8 mouse cellular contexts compared by ENCODE assay signal in genomic region chr12:17253069-17253468, GRCm38 (mm10). TPM values are rescaled to one million over a fixed set of nuclear protein-coding genes. Genes with fewer than 3 reads are reported as not detected.
DNase-seq lines count a peak whose midpoint lies in the region; ATAC-seq lines count a peak whose summit lies in the region.

No protein-coding gene starts in this region.

- peak overlapping the region; percentile 42 for H3K4me2 ChIP-seq in embryonic facial prominence, embryonic 12.5 days (replicated peaks)
- peak overlapping the region; percentile 34; the same call in 1 of the 2 replicates for H3K4me2 ChIP-seq in limb, embryonic 15.5 days

- H3K4me1 ChIP-seq in embryonic facial prominence, embryonic 12.5 days = no peaks in the 10 kb centered on the region
- H3K4me1 ChIP-seq in heart, embryonic 10.5 days = peaks cover 9% of the 10 kb centered on the region; the same call in 1 of the 2 replicates
- H3K4me1 ChIP-seq in limb, embryonic 15.5 days = 0 out of 2 replicates have a peak, but pooled peaks cover 6% of the 10 kb centered on the region

- H3K4me3 ChIP-seq in embryonic facial prominence, embryonic 12.5 days = no peak overlapping the region
- H3K4me3 ChIP-seq in heart, embryonic 10.5 days = peak overlapping the region; percentile 29
- no peak overlapping the region for H3K4me3 ChIP-seq in limb, embryonic 15.5 days

- DNase-seq in CD8-positive naive resting alpha-beta T cell, adult 2 months (ENCODE audit: low read depth in 2 of 2, low spot score in 2 of 2) = peak; percentile 53 to 67
- DNase-seq in adrenal gland, postnatal 25 days = peak; percentile 47
- DNase-seq in heart, embryonic 10.5 days (ENCODE audit: low spot score) = peak; percentile 81
- DNase-seq in kidney, adult 9 months = peak; percentile 66
- DNase-seq in neural tube, embryonic 10.5 days (ENCODE audit: extremely low spot score, low spot score) = peak; percentile 62
- peak; percentile 73 for DNase-seq in testis, postnatal 10 days (ENCODE audit: low spot score)

- WGBS in embryonic facial prominence, embryonic 12.5 days = 9% methylated on average over 9 of the region's 9 CpGs
- 10% methylated on average over 9 of the region's 9 CpGs for WGBS in heart, embryonic 10.5 days
- 10% methylated on average over 9 of the region's 9 CpGs for WGBS in limb, embryonic 15.5 days

- H3K27me3 ChIP-seq in embryonic facial prominence, embryonic 12.5 days = 0 out of 2 replicates have a peak, but pooled peaks cover 7% of the 10 kb centered on the region
- H3K27me3 ChIP-seq in heart, embryonic 10.5 days (ENCODE audit: insufficient read depth, poor library complexity, severe bottlenecking) = peaks cover 23% of the 10 kb centered on the region; the same call in 1 of the 2 replicates
- peaks cover 18% of the 10 kb centered on the region; the same call in 1 of the 2 replicates for H3K27me3 ChIP-seq in limb, embryonic 15.5 days

- H3K9me3 ChIP-seq in embryonic facial prominence, embryonic 12.5 days = no peaks in the 10 kb centered on the region
- H3K9me3 ChIP-seq in heart, embryonic 10.5 days = no peaks in the 10 kb centered on the region
- H3K9me3 ChIP-seq in limb, embryonic 15.5 days = no peaks in the 10 kb centered on the region

- no peak for ATAC-seq in embryonic facial prominence, embryonic 12.5 days (ENCODE audit: insufficient number of reproducible peaks, insufficient read depth, low FRiP score, low TSS enrichment)
- ATAC-seq in limb, embryonic 15.5 days (ENCODE audit: insufficient number of reproducible peaks, low FRiP score, low TSS enrichment, low read depth) = no peak

- no peaks in the 10 kb centered on the region for H3K36me3 ChIP-seq in embryonic facial prominence, embryonic 12.5 days
- H3K36me3 ChIP-seq in heart, embryonic 10.5 days = no peaks in the 10 kb centered on the region
- no peaks in the 10 kb centered on the region for H3K36me3 ChIP-seq in limb, embryonic 15.5 days

- no peak overlapping the region for H3K9ac ChIP-seq in embryonic facial prominence, embryonic 12.5 days
- no peak overlapping the region for H3K9ac ChIP-seq in limb, embryonic 15.5 days

- H3K27ac ChIP-seq in embryonic facial prominence, embryonic 12.5 days = no peak overlapping the region
- no peak overlapping the region for H3K27ac ChIP-seq in heart, embryonic 10.5 days
- H3K27ac ChIP-seq in limb, embryonic 15.5 days = no peak overlapping the region

RNA-seq across cellular contexts. Expression of gene Pdia6, which starts 13.3 kb away (rescaled TPM):
- 156 TPM in 2 replicates for total RNA-seq in adrenal gland, postnatal 25 days (2021)
- 614 and 637 TPM in 2 replicates for polyA plus RNA-seq in embryonic facial prominence, embryonic 12.5 days (2016; fragmentation: Nextera tagmentation; extraction: Ambion mirVana)
- polyA plus RNA-seq in heart, embryonic 10.5 days (2016; fragmentation: Nextera tagmentation; extraction: Ambion mirVana) = 595 and 738 TPM in 2 replicates
- polyA plus RNA-seq in limb, embryonic 15.5 days (2015; fragmentation: Nextera tagmentation; extraction: Ambion mirVana) = 644 and 669 TPM in 2 replicates
